Mouse (Mus musculus) erythroblast, embryonic 14.5 days (primary cell): Measurements from ENCODE around the gene Lsm10.

Source experiments
- GATA1 ChIP-seq: IDR thresholded peaks from 2 replicates; pipeline ENCODE4 v1.6.1; 2012; ENCODE audit warnings: low read length, inconsistent platforms, mixed read lengths
- TAL1 ChIP-seq: IDR thresholded peaks from 3 replicates; pipeline ENCODE4 v1.6.1; 2012; ENCODE audit warnings: low read length, inconsistent platforms, mixed read lengths

GRCm38 (mm10) chr4:126046851-126047585, 49.4 kb upstream of the Lsm10 start, which contains the start of gene Mrps15:
- TF ChIP-seq GATA1 (no peak), TAL1 (no peak)
